Mouse (Mus musculus) stomach, postnatal 0 days (tissue): ENCODE measurements at regions not wholly inside any gene's neighbourhood (a gene's known extent, or its start where the extent isn't known, plus 50 kb on each side); places are given as distances from the start of the nearest gene placed in this dataset.
A peak's percentile ranks its signal among the peaks of the same experiment; 100 is the strongest.

ENCODE experiments used
- ATAC-seq: fragments of 200-750 bp; cut with Nextera tagmentation; 2 replicates; pipeline ENCODE4 v1.8.0; 2017; ENCODE audit not compliant: low FRiP score, low TSS enrichment
- DNase-seq: peaks from one replicate; pipeline ENCODE4 v3.0.0-alpha.2; 2016; ENCODE audit warnings: low spot score
- H3K27ac ChIP-seq: fragments of 300-500 bp; sonication (generic); replicated peaks from 2 replicates; pipeline ENCODE4 v1.5.1; 2014; ENCODE audit warnings: mild to moderate bottlenecking, control low read depth
- H3K27me3 ChIP-seq: fragments of 300-500 bp; sonication (generic); 2 replicates; pipeline ENCODE4 v1.6.1; 2014; ENCODE audit warnings: low read length; ENCODE audit not compliant: control insufficient read depth, insufficient read depth
- H3K36me3 ChIP-seq: fragments of 300-500 bp; sonication (generic); 2 replicates; pipeline ENCODE4 v1.6.1; 2014; ENCODE audit warnings: low read length, mixed read lengths; ENCODE audit not compliant: control insufficient read depth, insufficient read depth
- H3K4me1 ChIP-seq: fragments of 300-500 bp; sonication (generic); replicated peaks from 2 replicates; pipeline ENCODE4 v1.6.1; 2014; ENCODE audit warnings: antibody characterized with exemption; ENCODE audit not compliant: control insufficient read depth, insufficient read depth
- H3K4me2 ChIP-seq: fragments of 300-500 bp; sonication (generic); replicated peaks from 2 replicates; pipeline ENCODE4 v1.6.1; 2014; ENCODE audit warnings: low read depth, mild to moderate bottlenecking, control low read depth, moderate library complexity
- H3K4me3 ChIP-seq: fragments of 300-500 bp; sonication (generic); 2 replicates; pipeline ENCODE4 v1.5.1; 2014; ENCODE audit warnings: low read depth, low read length, control low read depth
- H3K9ac ChIP-seq: fragments of 300-500 bp; sonication (generic); 2 replicates; pipeline ENCODE4 v1.6.1; 2014; ENCODE audit warnings: mild to moderate bottlenecking, low read length, control low read depth, mixed read lengths
- H3K9me3 ChIP-seq: fragments of 300-500 bp; sonication (generic); 2 replicates; pipeline ENCODE4 v1.6.1; 2016; ENCODE audit warnings: low read length; ENCODE audit not compliant: control insufficient read depth
- CTCF ChIP-seq: IDR thresholded peaks from 2 replicates; pipeline ENCODE4 v1.5.1; 2016; ENCODE audit warnings: antibody characterized with exemption, low read depth, mild to moderate bottlenecking, moderate library complexity
- EP300 ChIP-seq: optimal IDR thresholded peaks from 2 replicates; pipeline ENCODE3; 2016; ENCODE audit warnings: antibody characterized with exemption
- WGBS: fragments of 180-500 bp; shearing (Covaris S2); extraction: QIAGEN DNeasy Blood & Tissue Kit; methylation state at CpG from one replicate; pipeline ENCODE4 v1.1.7; 2014; 5-methylcytosine and 5-hydroxymethylcytosine counted together

DNA sequence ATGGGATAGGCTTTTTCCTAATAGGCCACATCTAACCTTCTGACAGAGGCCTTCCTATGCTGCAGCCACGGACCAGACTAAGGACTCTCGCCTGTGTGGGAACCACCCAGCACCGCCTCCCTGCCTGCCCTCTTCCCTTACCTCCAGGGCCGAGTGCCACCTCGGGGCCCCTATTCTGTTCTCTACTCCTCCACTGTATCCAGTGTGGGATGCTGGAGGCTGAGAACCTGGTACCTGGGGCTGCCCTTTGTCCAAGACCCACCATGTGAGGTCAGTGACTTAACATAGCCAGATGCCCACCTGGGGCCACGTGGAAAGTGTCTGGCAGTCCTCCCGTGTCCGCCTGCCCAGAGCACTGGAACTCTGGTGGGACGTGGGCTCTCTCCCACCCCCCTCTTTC is 193.2 kb upstream of the Pgrmc2 start:
- no peak for ATAC-seq
- no peak overlapping the region for H3K9ac ChIP-seq
- no peaks in the 10 kb centered on the region for H3K4me1 ChIP-seq
- no peak for TF ChIP-seq CTCF
- no peak for TF ChIP-seq EP300
- no peaks in the 10 kb centered on the region for H3K9me3 ChIP-seq
- no peaks in the 10 kb centered on the region for H3K27me3 ChIP-seq
- H3K4me3 ChIP-seq: no peak overlapping the region
- no peak overlapping the region for H3K27ac ChIP-seq
- no peak for DNase-seq
- no peak overlapping the region for H3K4me2 ChIP-seq
- H3K36me3 ChIP-seq: no peaks in the 10 kb centered on the region
- whole genome bisulfite sequencing: 91% methylated on average over 9 of the region's 9 CpGs

DNA sequence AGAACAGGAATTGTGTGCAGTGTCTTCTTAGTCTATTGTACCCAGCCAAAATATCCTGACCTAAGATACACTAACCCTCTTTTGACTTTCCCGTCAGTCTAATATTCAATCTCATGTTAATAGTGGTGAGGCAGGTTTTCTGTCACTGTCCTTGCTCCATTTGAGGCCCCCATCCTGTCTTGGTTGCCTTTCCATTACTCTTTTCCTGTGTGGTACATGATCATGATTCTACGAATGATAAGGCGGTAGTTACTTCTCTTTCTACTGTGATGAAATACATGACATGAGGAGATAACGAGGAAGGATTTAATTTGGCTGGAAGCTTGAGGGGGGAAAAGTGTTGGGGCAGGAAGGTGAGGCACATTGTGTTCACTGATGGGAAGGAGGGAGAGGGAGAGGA is 185.7 kb upstream of the Pgrmc2 start:
- Histone ChIP-seq H3K27ac (no peak overlapping the region), H3K4me3 (no peak overlapping the region), H3K4me2 (no peak overlapping the region), H3K27me3 (no peaks in the 10 kb centered on the region), H3K9ac (no peak overlapping the region), H3K4me1 (no peaks in the 10 kb centered on the region), H3K9me3 (no peaks in the 10 kb centered on the region), H3K36me3 (no peaks in the 10 kb centered on the region)
- TF ChIP-seq EP300 (no peak), CTCF (no peak)
- WGBS: 87% methylated on average over 4 of the region's 4 CpGs
- DNase-seq (no peak), ATAC-seq (no peak)

DNA sequence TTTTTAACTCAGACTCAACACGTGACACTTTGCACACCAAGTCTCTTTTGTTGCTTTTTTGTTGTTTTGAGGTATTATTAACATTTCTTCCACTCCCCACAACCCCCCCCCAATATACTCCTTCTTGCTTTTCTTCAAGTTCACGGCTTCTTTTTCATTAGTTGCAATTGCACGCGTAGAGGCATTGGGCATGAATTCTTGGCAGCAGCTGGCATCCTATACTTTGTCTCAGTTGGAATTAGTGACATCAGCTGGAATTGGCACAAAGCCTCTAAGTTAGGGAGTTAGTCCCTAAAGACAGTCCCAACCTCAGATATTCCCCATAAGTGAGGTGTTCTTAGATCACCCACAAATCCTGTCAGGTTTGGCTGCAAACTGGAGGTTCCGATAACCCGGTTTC is 183.4 kb upstream of the Pgrmc2 start:
- H3K36me3 ChIP-seq: no peaks in the 10 kb centered on the region
- H3K4me3 ChIP-seq: no peak overlapping the region
- no peaks in the 10 kb centered on the region for H3K9me3 ChIP-seq
- DNase-seq (no peak), ATAC-seq (no peak)
- no peaks in the 10 kb centered on the region for H3K27me3 ChIP-seq
- H3K9ac ChIP-seq: no peak overlapping the region
- TF ChIP-seq CTCF (no peak), EP300 (no peak)
- 83% methylated on average over 6 of the region's 6 CpGs for WGBS
- no peak overlapping the region for H3K27ac ChIP-seq
- no peak overlapping the region for H3K4me2 ChIP-seq
- no peaks in the 10 kb centered on the region for H3K4me1 ChIP-seq

DNA sequence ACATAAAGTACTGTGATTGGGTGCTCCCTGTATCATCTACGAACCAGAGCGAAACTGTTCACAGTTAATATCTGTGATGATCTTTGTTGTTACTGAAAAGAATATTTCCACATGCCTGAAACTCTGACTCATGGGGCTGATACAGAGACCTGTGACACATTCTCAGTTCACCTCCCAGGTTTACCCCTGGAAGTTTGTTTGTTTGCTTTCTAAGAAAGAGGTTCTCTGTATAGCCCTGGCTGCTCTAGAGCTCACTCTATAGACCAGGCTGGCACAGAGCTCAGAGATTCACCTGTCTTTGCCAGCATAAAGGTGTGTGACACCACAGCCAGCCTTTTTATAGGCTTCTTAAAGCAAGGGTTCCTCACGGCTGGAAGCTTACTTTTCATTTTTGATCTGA is 182.6 kb upstream of the Pgrmc2 start:
- H3K4me1 ChIP-seq: no peaks in the 10 kb centered on the region
- 0 out of 2 replicates have a peak, but pooled peaks have one; percentile 60 for ATAC-seq
- 81% methylated on average over 3 of the region's 3 CpGs for WGBS
- no peaks in the 10 kb centered on the region for H3K27me3 ChIP-seq
- no peak overlapping the region for H3K4me2 ChIP-seq
- H3K9ac ChIP-seq: no peak overlapping the region
- no peak for DNase-seq
- H3K4me3 ChIP-seq: no peak overlapping the region
- no peaks in the 10 kb centered on the region for H3K36me3 ChIP-seq
- H3K27ac ChIP-seq: no peak overlapping the region
- no peaks in the 10 kb centered on the region for H3K9me3 ChIP-seq
- no peak for TF ChIP-seq EP300
- no peak for TF ChIP-seq CTCF

DNA sequence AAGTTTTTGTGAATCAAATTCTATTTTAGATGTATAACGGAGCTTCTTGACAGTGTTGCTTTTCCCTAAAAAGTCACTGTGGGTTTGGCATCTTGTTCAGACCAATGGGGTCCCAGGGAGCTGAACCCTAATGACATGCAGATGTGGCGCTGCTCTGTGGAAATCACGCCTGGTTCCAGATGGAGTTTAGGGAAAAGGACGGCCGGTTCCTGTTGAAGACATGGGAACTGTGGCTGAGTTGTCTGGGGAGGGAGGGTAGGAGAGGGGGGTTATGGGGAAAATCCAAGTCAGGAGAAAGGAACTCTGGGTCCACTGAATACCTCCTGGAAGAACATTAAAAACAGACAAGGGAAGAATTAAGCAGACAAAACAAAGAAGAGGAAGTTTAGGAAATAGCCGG is 175.4 kb upstream of the Pgrmc2 start:
- Histone ChIP-seq H3K9ac (no peak overlapping the region), H3K36me3 (no peaks in the 10 kb centered on the region), H3K4me2 (no peak overlapping the region), H3K4me3 (no peak overlapping the region), H3K4me1 (no peaks in the 10 kb centered on the region), H3K27me3 (no peaks in the 10 kb centered on the region), H3K9me3 (no peaks in the 10 kb centered on the region), H3K27ac (no peak overlapping the region)
- DNase-seq (no peak), ATAC-seq (no peak)
- TF ChIP-seq EP300 (no peak), CTCF (no peak)
- WGBS: 56% methylated on average over 6 of the region's 6 CpGs

DNA sequence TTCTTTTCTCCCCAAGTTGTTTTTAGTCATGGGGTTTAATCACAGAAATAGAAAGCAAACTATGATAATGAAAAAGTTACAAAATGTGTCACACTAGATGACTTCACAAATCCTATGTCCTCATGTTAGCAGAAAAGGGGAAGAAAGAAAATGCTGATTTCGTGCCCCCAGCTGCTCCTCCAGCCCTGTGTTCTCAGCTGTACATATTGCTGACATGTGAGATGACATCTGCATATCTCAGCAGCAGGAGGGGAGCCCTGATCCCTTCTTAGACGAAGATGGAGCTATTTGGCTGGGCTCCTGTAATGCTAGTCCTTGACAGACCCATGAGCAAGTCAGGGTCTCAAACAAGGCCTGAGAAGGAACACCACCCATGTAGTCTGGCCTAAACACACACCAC is 162.1 kb upstream of the Pgrmc2 start:
- TF ChIP-seq EP300 (no peak), CTCF (no peak)
- no peaks in the 10 kb centered on the region for H3K4me1 ChIP-seq
- WGBS: 42% methylated on average over 2 of the region's 2 CpGs
- H3K9ac ChIP-seq: no peak overlapping the region
- no peak for DNase-seq
- no peaks in the 10 kb centered on the region for H3K27me3 ChIP-seq
- no peak for ATAC-seq
- no peaks in the 10 kb centered on the region for H3K36me3 ChIP-seq
- no peak overlapping the region for H3K27ac ChIP-seq
- no peak overlapping the region for H3K4me3 ChIP-seq
- H3K9me3 ChIP-seq: no peaks in the 10 kb centered on the region
- H3K4me2 ChIP-seq: no peak overlapping the region
